Comparison of ENCODE assay signal across 50 mouse cellular contexts in genomic region chr3:105062676-105063075, GRCm38 (mm10). TPM values are rescaled to one million over a fixed set of nuclear protein-coding genes. Genes with fewer than 3 reads are reported as not detected.
"Had no signal": no experiment of that assay in that cellular context is flagged by ENCODE, and none has a peak within 500 bp of the region (broad histone marks: within the 10 kb centered on the region; RNA-seq: fewer than 3 reads in every experiment).

No protein-coding gene starts in this region.

- H3K4me3 ChIP-seq: heart, embryonic 10.5 days; heart, embryonic 12.5 days; heart, embryonic 13.5 days; heart, embryonic 15.5 days; hindbrain, embryonic 10.5 days; hindbrain, embryonic 12.5 days; hindbrain, embryonic 13.5 days; hindbrain, embryonic 15.5 days; intestine, embryonic 15.5 days; kidney, embryonic 15.5 days; layer of hippocampus, adult 2 months had no signal

- H3K27ac ChIP-seq: heart, embryonic 10.5 days; heart, embryonic 13.5 days; heart, embryonic 15.5 days; hindbrain, embryonic 10.5 days; hindbrain, embryonic 12.5 days; hindbrain, embryonic 13.5 days; hindbrain, embryonic 14.5 days; hindbrain, embryonic 15.5 days; hindbrain, postnatal 0 days; intestine, embryonic 15.5 days; kidney, embryonic 15.5 days; kidney, postnatal 0 days; layer of hippocampus, adult 2 months had no signal

- DNase-seq: heart, postnatal 10 days; heart, postnatal 14 days; heart, postnatal 36 days; heart, postnatal 4 days; kidney, adult 11 months; kidney, adult 18-20 months; kidney, adult 2 months; kidney, adult 8-10 months; kidney, adult 9 months; kidney, postnatal 10 days; kidney, postnatal 14 days; kidney, postnatal 25 days; kidney, postnatal 36 days; kidney, postnatal 4 days; layer of hippocampus, adult 9-11 months; layer of hippocampus, postnatal 36 days had no signal

- H3K9me3 ChIP-seq: heart, embryonic 10.5 days; heart, embryonic 12.5 days; heart, embryonic 13.5 days; heart, embryonic 15.5 days; hindbrain, embryonic 10.5 days; hindbrain, embryonic 12.5 days; hindbrain, embryonic 13.5 days; hindbrain, embryonic 15.5 days; intestine, embryonic 15.5 days had no signal

- H3K4me2 ChIP-seq: heart, embryonic 11.5 days; heart, embryonic 12.5 days; heart, embryonic 13.5 days; heart, embryonic 15.5 days; hindbrain, embryonic 12.5 days; hindbrain, embryonic 13.5 days; hindbrain, embryonic 14.5 days; hindbrain, embryonic 15.5 days; intestine, embryonic 15.5 days; kidney, embryonic 15.5 days had no signal

- H3K9ac ChIP-seq: heart, embryonic 12.5 days; heart, embryonic 13.5 days; heart, embryonic 15.5 days; hindbrain, embryonic 12.5 days; hindbrain, embryonic 13.5 days; hindbrain, embryonic 14.5 days; hindbrain, embryonic 15.5 days; intestine, embryonic 15.5 days; kidney, embryonic 15.5 days had no signal

- H3K36me3 ChIP-seq: heart, embryonic 10.5 days; heart, embryonic 12.5 days; heart, embryonic 13.5 days; heart, embryonic 15.5 days; hindbrain, embryonic 10.5 days; hindbrain, embryonic 12.5 days; hindbrain, embryonic 13.5 days; hindbrain, embryonic 15.5 days; intestine, embryonic 15.5 days; kidney, embryonic 15.5 days had no signal

- ATAC-seq: hindbrain, embryonic 16.5 days; hindbrain, postnatal 0 days; inflammation-experienced regulatory T-cells, adult 6 months; intestine, embryonic 15.5 days; intestine, embryonic 16.5 days; intestine, postnatal 0 days had no signal

- H3K27me3 ChIP-seq: heart, embryonic 12.5 days; heart, embryonic 13.5 days; heart, embryonic 15.5 days; hindbrain, embryonic 15.5 days had no signal

RNA-seq across cellular contexts. Expression of gene 4930564D02Rik, which starts 4.0 kb away (rescaled TPM):
- total RNA-seq: heart, postnatal 10 days; heart, postnatal 14 days; heart, postnatal 25 days; heart, postnatal 36 days; heart, postnatal 4 days; hematopoietic stem cell, adult 5-6 weeks; hindbrain, postnatal 0 days; layer of hippocampus, adult 18-20 months; layer of hippocampus, adult 2 months; layer of hippocampus, adult 8-10 months; layer of hippocampus, postnatal 10 days; layer of hippocampus, postnatal 14 days; layer of hippocampus, postnatal 25 days; layer of hippocampus, postnatal 36 days had no signal
- polyA plus RNA-seq: heart, embryonic 10.5 days; heart, embryonic 11.5 days; heart, embryonic 12.5 days; heart, embryonic 13.5 days; heart, embryonic 14.5 days; heart, embryonic 15.5 days; heart, embryonic 16.5 days; heart, postnatal 0 days; hindbrain, embryonic 10.5 days; hindbrain, embryonic 11.5 days; hindbrain, embryonic 12.5 days; hindbrain, embryonic 13.5 days; hindbrain, embryonic 14.5 days; hindbrain, embryonic 15.5 days; hindbrain, embryonic 16.5 days; hindbrain, postnatal 0 days; inflammation-experienced regulatory T-cells, adult 6 months; intestine, embryonic 14.5 days; intestine, embryonic 15.5 days; intestine, embryonic 16.5 days; intestine, postnatal 0 days; kidney, adult 2 months; kidney, embryonic 14.5 days; kidney, embryonic 15.5 days; kidney, embryonic 16.5 days; kidney, postnatal 0 days; large intestine, adult 2 months had no signal
